Mouse (Mus musculus) forebrain, embryonic 11.5 days (tissue): Measurements from ENCODE around the gene Mybph. TPM values are rescaled to one million over a fixed set of nuclear protein-coding genes. Genes with fewer than 3 reads are reported as not detected.

Experiments
- ATAC-seq: fragments of 200-750 bp; cut with Nextera tagmentation; replicated peaks from 2 replicates; pipeline ENCODE4 v1.8.0; 2017; ENCODE audit warnings: moderate TSS enrichment; ENCODE audit not compliant: low FRiP score
- DNase-seq: peaks from one replicate; pipeline ENCODE4 v3.0.0-alpha.2; 2017; ENCODE audit warnings: low spot score
- H3K27ac ChIP-seq: fragments of 300-500 bp; sonication (generic); 2 replicates; pipeline ENCODE4 v1.5.1; 2014; ENCODE audit warnings: low read depth, low read length
- H3K27me3 ChIP-seq: fragments of 300-500 bp; sonication (generic); 2 replicates; pipeline ENCODE4 v1.6.1; 2014; ENCODE audit warnings: mild to moderate bottlenecking, low read length, mixed read lengths; ENCODE audit not compliant: control insufficient read depth, insufficient read depth
- H3K36me3 ChIP-seq: fragments of 300-500 bp; sonication (generic); 2 replicates; pipeline ENCODE4 v1.6.1; 2014; ENCODE audit warnings: mild to moderate bottlenecking, low read length, moderate library complexity, mixed read lengths; ENCODE audit not compliant: control insufficient read depth, insufficient read depth
- H3K4me1 ChIP-seq: fragments of 300-500 bp; sonication (generic); replicated peaks from 2 replicates; pipeline ENCODE4 v1.6.1; 2014; ENCODE audit warnings: low read length, mixed read lengths; ENCODE audit not compliant: control insufficient read depth, insufficient read depth
- H3K4me2 ChIP-seq: fragments of 300-500 bp; sonication (generic); 2 replicates; pipeline ENCODE4 v1.6.1; 2014; ENCODE audit warnings: low read depth, mild to moderate bottlenecking, low read length, moderate library complexity, mixed read lengths; ENCODE audit not compliant: severe bottlenecking
- H3K4me3 ChIP-seq: fragments of 300-500 bp; sonication (generic); 2 replicates; pipeline ENCODE4 v1.5.1; 2014; ENCODE audit warnings: low read depth, low read length
- H3K9ac ChIP-seq: fragments of 300-500 bp; sonication (generic); 2 replicates; pipeline ENCODE4 v1.6.1; 2014; ENCODE audit warnings: low read length
- H3K9me3 ChIP-seq: fragments of 300-500 bp; sonication (generic); 2 replicates; pipeline ENCODE4 v1.6.1; 2016; ENCODE audit warnings: low read length, mixed read lengths; ENCODE audit not compliant: control insufficient read depth
- WGBS: fragments of 180-500 bp; shearing (Covaris S2); extraction: QIAGEN DNeasy Blood & Tissue Kit; methylation state at CpG from one replicate; pipeline ENCODE4 v1.1.7; 2014; 5-methylcytosine and 5-hydroxymethylcytosine counted together
- polyA plus RNA-seq: library from polyadenylated mRNA; unstranded; fragments of >200 nt; fragmentation: Nextera tagmentation; extraction: Ambion mirVana; gene quantifications from 2 replicates; pipeline ENCODE4 v1.2.1, GENCODE M21; 2014

The Mybph gene
- polyA plus RNA-seq, 1 experiment from 2014 or later: not detected

DNA sequence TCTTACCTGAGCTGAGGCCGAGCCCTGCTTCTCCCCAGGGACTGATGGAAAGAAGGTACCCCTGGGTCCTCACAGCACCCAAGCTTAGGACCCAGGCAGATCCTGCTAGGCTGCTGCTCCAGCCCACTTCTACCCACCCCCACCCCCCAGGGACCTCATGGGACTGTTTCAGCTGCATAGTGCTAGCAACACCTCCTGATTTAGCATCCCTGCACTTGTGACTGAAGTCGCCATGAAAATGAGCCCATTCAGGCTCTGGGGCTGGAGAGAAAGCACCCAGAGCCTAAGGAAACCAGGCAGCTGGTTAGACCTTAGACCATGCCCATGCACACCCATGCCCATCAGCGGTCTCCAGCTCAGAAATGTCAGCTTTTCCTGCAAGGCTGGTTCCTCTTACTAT, 24.7 kb downstream of the Mybph start:
- no peak overlapping the region for H3K9ac ChIP-seq
- H3K36me3 ChIP-seq: no peaks in the 10 kb centered on the region
- WGBS: 76% methylated on average over 3 of the region's 3 CpGs
- H3K9me3 ChIP-seq: no peaks in the 10 kb centered on the region
- H3K27me3 ChIP-seq: no peaks in the 10 kb centered on the region
- no peak overlapping the region for H3K4me2 ChIP-seq
- ATAC-seq (no peak), DNase-seq (no peak)
- H3K4me1 ChIP-seq: peaks cover 7% of the 10 kb centered on the region; the same call in 1 of the 2 replicates
- no peak overlapping the region for H3K4me3 ChIP-seq
- H3K27ac ChIP-seq: no peak overlapping the region

DNA sequence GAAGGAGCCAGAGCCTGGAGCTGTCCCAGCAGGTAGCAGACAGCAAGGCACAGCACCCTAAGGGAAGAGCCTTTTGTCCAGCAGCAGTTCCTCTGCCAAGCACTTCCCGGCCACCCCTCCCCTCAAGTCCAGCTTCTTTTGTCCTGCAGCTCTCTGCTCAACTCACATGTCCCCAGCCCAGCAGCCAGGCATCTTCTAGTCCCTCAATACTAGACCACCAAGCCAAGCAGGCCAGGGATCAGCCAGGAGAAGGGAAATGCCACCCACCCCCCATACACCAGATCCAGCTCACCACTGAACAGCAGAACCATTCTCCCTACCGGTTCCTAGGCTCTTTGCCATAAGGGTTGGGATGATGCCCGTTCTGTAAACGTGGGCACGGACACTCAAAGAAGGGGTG, 26.4 kb downstream of the Mybph start:
- Histone ChIP-seq H3K27ac (no peak overlapping the region), H3K4me3 (no peak overlapping the region), H3K9ac (no peak overlapping the region), H3K4me2 (no peak overlapping the region), H3K36me3 (no peaks in the 10 kb centered on the region), H3K27me3 (no peaks in the 10 kb centered on the region), H3K4me1 (peaks cover 7% of the 10 kb centered on the region; the same call in 1 of the 2 replicates), H3K9me3 (no peaks in the 10 kb centered on the region)
- no peak for DNase-seq
- WGBS: 79% methylated on average over 5 of the region's 5 CpGs
- no peak for ATAC-seq

DNA sequence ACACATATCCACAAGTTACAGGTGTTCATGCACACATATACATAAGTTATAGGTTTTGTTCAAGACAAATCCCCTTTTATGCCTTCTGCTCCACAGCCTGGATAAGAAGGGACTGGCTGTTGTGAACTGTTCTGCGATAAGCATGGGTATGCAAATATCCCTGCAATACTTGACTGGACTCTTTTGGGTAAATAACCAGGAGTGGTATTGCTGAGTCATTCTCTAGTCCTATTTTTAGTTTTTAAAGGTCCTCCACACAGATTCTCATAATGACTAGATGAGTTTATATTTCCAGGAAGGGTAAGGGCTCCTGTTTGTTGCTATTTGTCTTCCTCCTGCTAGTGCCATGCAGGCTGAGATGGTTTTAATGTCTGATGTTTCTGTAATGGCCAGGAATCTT, 27.9 kb downstream of the Mybph start:
- no peaks in the 10 kb centered on the region for H3K9me3 ChIP-seq

DNA sequence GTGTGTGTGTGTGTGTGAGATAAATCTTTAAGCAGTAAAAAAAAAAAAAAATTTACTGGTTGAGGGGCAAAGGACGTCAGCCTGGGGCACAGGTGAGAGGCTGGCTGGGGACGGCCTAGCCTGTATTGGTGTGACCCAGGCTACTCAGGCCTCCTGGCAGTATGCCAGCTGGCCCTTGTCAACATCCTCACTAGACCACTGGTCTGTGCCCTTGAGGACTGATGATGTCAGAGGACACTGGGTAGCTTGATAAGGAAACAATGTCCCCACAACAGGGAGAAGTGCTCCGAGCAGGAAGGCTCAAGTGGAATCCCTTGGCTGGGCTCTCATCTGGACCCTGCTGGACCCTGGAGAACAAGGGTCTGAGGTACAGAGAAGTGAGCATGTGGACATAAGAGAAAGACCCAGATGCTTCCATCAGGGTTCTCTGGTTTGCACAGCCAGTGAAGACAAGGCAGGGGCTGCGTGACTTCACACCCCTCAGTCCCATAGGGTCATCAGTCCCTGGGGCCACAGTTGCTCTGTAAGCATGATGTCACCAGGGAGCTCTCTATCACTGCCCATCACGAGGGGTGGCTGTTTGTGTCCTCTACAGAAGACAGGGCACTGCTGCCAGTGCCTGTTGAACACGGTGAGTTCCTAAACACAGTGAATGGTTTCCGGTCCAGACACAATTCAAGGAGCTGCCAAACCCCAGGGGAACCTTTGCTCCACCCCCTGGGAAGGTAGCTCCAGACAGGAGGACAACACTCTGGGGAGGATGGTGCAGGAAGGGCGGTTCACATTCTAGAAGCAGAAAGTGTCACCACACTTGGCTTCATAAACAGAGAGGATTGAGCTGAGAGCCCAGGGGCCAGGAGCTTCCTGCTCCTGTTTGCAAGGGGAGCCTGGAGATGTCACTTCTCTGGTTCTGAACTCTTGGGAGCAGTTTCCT, 29.1 kb downstream of the Mybph start:
- 72% methylated on average over 8 of the region's 8 CpGs for WGBS
- no peaks in the 10 kb centered on the region for H3K36me3 ChIP-seq
- H3K4me2 ChIP-seq: no peak overlapping the region
- DNase-seq (no peak), ATAC-seq (no peak)
- H3K9me3 ChIP-seq: no peaks in the 10 kb centered on the region
- H3K9ac ChIP-seq: no peak overlapping the region
- H3K4me1 ChIP-seq: no peaks in the 10 kb centered on the region
- H3K27me3 ChIP-seq: no peaks in the 10 kb centered on the region
- no peak overlapping the region for H3K27ac ChIP-seq
- no peak overlapping the region for H3K4me3 ChIP-seq

More for the DNA sequence above, 27.9 kb downstream of the Mybph start:
- H3K4me3 ChIP-seq: no peak overlapping the region
- no peaks in the 10 kb centered on the region for H3K27me3 ChIP-seq
- DNase-seq (no peak), ATAC-seq (no peak)
- no peak overlapping the region for H3K4me2 ChIP-seq
- H3K27ac ChIP-seq: no peak overlapping the region
- H3K9ac ChIP-seq: no peak overlapping the region
- peaks cover 2% of the 10 kb centered on the region; the same call in 1 of the 2 replicates for H3K4me1 ChIP-seq
- WGBS: 91% methylated on average over 1 of the region's 1 CpGs
- H3K36me3 ChIP-seq: no peaks in the 10 kb centered on the region

DNA sequence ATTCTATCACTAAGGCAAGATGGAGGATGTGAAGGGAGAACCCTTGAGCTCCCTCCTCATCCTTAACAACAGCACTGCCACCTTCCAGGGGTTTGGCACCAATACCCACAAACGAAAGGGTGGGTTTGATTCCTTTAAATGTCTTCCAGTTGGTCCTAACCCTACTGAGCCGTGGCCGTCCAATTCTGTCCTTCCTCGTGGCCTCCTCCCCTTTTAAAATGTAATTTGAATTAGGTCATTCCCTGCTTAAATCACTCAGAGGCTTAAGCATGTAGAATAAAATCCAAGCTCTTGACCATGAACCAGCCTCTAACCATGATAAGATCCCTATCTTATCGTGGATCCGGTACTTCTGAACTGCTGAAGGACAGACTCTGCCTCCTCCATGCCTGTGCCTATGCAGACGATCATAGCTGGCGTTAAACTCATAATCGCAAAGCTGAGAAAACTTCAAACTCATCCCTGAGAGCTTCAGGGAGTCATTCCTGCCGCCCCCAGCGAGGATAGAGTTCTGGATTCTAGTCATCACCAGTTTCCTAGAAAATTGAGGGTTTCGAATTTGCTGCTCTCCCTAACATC, 31.5 kb downstream of the Mybph start:
- no peak overlapping the region for H3K4me2 ChIP-seq
- no peaks in the 10 kb centered on the region for H3K27me3 ChIP-seq
- no peak for DNase-seq
- no peaks in the 10 kb centered on the region for H3K4me1 ChIP-seq
- no peak overlapping the region for H3K4me3 ChIP-seq
- ATAC-seq: no peak
- no peaks in the 10 kb centered on the region for H3K9me3 ChIP-seq
- no peak overlapping the region for H3K9ac ChIP-seq
- WGBS: 86% methylated on average over 12 of the region's 12 CpGs
- H3K27ac ChIP-seq: no peak overlapping the region
- no peaks in the 10 kb centered on the region for H3K36me3 ChIP-seq

DNA sequence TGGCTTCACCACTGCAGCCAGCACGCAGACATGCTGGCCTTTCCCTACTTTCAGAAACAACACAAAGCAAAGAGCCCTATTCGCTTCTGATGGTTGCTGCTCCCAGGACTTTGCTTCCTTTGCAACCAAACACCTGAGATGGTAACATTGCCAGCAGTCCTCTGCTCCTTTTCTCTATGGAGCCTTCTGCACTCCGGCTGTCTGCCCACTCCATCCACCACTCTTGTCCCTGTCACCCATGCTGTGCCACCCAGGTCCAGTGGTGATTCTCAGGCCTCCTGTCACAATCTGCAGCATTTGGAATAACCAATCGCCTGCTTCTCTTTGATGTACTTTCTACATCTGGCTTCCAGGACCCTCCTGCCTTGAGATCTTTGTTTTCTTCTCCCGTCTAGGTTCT, 32.1 kb downstream of the Mybph start:
- H3K9me3 ChIP-seq: no peaks in the 10 kb centered on the region
- DNase-seq (no peak), ATAC-seq (no peak)
- no peak overlapping the region for H3K9ac ChIP-seq
- WGBS: 92% methylated on average over 5 of the region's 5 CpGs
- H3K27me3 ChIP-seq: no peaks in the 10 kb centered on the region
- no peaks in the 10 kb centered on the region for H3K36me3 ChIP-seq
- H3K4me1 ChIP-seq: no peaks in the 10 kb centered on the region
- no peak overlapping the region for H3K4me2 ChIP-seq
- no peak overlapping the region for H3K27ac ChIP-seq
- H3K4me3 ChIP-seq: no peak overlapping the region

DNA sequence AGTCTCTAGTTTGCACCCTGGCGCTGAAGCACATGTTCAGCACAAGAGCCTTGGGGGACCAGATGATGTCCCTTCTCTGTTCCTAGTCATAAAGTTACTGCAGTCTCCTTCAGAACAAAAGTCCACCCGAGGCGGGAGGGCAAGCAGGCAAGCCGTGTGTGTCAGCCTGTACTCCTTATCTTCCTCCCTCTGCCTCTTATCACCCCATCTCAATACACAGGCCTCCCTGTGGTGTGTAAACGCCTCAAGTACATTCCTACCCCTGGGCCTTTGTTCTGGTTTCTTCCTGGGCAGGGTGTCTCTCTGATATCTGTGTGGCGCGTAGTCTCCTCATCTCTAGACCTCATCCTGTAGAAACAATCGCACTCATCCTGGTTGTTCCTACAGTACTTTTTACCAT, 33.5 kb downstream of the Mybph start:
- H3K27ac ChIP-seq: no peak overlapping the region
- 81% methylated on average over 8 of the region's 8 CpGs for WGBS
- H3K27me3 ChIP-seq: no peaks in the 10 kb centered on the region
- H3K36me3 ChIP-seq: no peaks in the 10 kb centered on the region
- H3K9ac ChIP-seq: no peak overlapping the region
- H3K4me3 ChIP-seq: no peak overlapping the region
- no peak for DNase-seq
- ATAC-seq: no peak
- no peak overlapping the region for H3K4me2 ChIP-seq
- H3K9me3 ChIP-seq: no peaks in the 10 kb centered on the region
- no peaks in the 10 kb centered on the region for H3K4me1 ChIP-seq

DNA sequence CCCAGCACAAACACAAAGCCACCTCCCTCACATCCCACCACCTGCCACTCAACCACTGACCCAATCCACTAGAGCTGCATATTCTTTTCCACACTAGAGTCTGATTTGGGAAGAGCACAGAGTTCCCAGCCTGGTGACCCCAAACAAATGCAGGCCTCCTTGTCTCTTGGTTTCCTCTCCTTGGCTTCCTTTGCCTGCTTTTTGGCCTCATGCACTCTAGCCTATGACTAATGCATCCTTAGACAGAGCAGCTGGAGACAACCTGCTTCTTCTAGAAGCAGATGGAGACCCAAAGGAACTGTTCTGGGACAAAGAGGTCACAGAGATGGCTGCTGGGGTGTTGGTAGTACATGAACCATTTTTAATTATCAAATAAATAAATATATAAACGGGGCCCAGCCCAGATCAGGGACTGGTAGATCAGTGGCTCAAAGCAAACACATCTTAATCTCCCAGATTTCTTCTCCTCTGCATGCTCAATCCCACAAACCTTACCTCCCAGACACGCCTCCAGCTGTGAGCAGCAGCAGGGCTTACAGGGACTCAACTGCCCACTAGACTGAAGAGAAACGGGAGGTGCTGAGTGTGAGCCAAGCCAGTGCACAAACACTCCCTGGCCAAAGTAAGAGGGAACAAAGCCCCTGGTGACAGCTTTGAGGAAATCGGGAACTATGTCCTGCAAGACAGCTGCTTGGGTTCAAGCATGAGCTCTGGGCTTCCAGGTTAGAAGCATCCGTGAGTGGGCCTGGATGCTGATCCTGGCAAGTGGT, 36.7 kb downstream of the Mybph start:
- DNase-seq: no peak
- no peaks in the 10 kb centered on the region for H3K9me3 ChIP-seq
- no peak overlapping the region for H3K9ac ChIP-seq
- ATAC-seq: no peak
- H3K4me2 ChIP-seq: no peak overlapping the region
- 66% methylated on average over 5 of the region's 5 CpGs for WGBS
- peaks cover under 1% of the 10 kb centered on the region; the same call in 1 of the 2 replicates for H3K4me1 ChIP-seq
- H3K27ac ChIP-seq: no peak overlapping the region
- H3K4me3 ChIP-seq: no peak overlapping the region
- H3K36me3 ChIP-seq: no peaks in the 10 kb centered on the region
- peaks cover 20% of the 10 kb centered on the region for H3K27me3 ChIP-seq
